Mouse (Mus musculus): ENCODE results near the gene Srsf1. TPM values are rescaled to one million over a fixed set of nuclear protein-coding genes. Genes with fewer than 3 reads are reported as not detected.

The Srsf1 gene
- total RNA-seq, 2 experiments from 2014 or later = 67.5 to 85.8 TPM

GRCm38 (mm10) chr11:88067191-88067585, 20.0 kb downstream of the Srsf1 start:
- TF ChIP-seq CTCF (IDR thresholded peaks at IDR 0.05) = no peak
- Histone ChIP-seq H3K27ac (peak overlapping the region; percentile 99), H3K4me3 (peak overlapping the region; percentile 95)
- intact Hi-C loops (cut with DNase I) = no loop called here
- DNase-seq = peak; percentile 34

- Histone ChIP-seq H3K27ac (peak within 1 kb of the TSS; percentile 99), H3K4me3 (peak within 1 kb of the TSS; percentile 95)
- peak; percentile 90 for DNase-seq
- TF ChIP-seq CTCF (IDR thresholded peaks at IDR 0.05) = no peak
- intact Hi-C loops (cut with DNase I) = loop anchor here (2.0 kb wide), 2 partner anchors 31 to 93 kb away; partner anchors contain the start of gene Cuedc1
These were observed 20.6 kb downstream of the Srsf1 start, which contains the start of gene Vezf1 for GRCm38 (mm10) chr11:88067586-88068410. Vezf1 (plus strand) TSS chr11:88068279.

DNA sequence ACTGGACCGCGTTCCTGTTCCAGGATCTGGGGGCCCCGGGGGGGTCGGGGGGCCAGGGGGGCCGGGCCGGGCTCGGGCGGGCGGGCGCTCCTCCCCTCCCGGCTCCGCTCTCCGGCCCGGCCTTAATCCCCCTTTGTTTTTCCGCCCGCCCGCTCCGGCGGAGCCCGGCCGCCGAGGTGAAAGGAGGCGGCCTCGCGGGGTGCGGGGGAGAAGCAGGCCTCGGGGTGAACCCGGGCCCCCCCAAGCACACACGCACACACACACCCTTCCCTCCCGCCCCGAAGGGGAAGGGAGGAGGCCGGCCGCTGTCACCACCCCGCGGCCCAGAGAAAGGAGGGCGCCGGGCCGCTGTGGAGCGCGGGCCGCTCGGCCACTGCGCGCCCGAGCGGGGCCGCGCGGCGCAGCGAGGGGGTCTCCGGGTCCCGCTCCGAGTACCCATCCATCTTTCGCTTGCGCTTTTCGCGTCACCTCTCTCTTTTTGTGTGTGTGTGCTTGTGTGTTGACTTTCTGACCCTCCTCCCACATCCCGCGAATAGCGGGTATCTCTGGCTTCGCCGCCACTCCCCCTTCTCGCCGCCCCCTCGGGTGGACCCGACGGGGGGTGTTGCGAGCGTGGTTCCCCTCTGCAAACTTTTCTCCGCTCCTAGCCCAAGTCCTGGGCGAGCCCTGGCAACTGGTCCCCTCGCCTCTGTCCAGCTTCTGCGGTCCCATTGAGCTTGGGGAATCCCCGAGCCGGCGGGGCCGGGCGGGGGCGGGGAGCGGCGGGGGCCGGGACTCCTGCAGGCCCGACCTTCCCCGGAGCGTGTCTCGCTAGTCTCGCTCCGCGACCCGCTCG, 21.5 kb downstream of the Srsf1 start:
- Histone ChIP-seq H3K4me3 (peak overlapping the region; percentile 95), H3K27ac (peak overlapping the region; percentile 99)
- peak; percentile 91 for DNase-seq
- intact Hi-C loops (cut with DNase I) = loop anchor here (2.0 kb wide), 2 partner anchors 30 to 92 kb away; partner anchors contain the start of gene Cuedc1
- peak; percentile 12; the same call in 1 of the 2 replicates for TF ChIP-seq CTCF (IDR thresholded peaks at IDR 0.05)

DNA sequence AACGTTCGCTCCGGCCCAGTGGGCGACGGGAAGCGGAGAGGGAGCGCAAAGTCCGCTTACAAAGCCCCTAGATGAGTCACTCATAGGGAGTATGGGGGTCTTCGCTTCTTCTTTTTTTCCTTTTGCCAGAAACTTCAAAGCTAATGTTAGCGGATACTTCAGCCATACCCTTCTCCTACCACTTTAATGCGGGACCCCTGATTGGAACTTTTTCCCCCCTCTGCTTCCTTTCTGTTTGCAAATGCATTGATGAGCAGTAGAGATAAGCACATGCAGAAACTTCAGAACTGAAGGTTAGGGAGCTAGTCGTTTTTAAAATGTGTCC, 22.0 kb downstream of the Srsf1 start:
- H3K4me3 ChIP-seq = peak overlapping the region; percentile 95
- no peak for TF ChIP-seq CTCF (IDR thresholded peaks at IDR 0.05)
- intact Hi-C loops (cut with DNase I) = loop anchor here (2.0 kb wide), 2 partner anchors 30 to 92 kb away; partner anchors contain the start of gene Cuedc1
- H3K27ac ChIP-seq = peak overlapping the region; percentile 99
- DNase-seq = no peak

- intact Hi-C loops (cut with DNase I) = no loop called here
- Histone ChIP-seq H3K27ac (peak overlapping the region; percentile 99), H3K4me3 (peak overlapping the region; percentile 95)
- no peak for DNase-seq
- no peak for TF ChIP-seq CTCF (IDR thresholded peaks at IDR 0.05)
These were observed 23.2 kb downstream of the Srsf1 start for GRCm38 (mm10) chr11:88070392-88070791.

DNA sequence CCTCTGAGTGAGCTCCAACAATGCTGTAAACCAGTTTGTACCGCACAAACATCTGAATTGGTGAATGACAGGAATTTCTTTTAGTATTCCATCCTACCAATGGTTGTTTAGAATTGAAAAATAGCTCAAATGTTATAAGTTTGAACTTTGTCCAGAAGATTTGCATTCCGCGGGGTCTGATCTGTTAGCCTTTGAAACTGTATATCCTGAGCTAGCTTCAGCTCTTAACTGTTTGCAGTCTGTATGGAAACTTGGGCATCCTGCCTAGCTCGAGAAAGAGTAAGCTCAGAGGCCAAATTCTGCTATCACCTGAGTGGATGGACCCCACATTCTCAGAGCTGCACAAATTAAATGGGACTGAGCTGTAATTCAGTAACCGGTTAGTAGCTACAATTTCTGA, 23.9 kb downstream of the Srsf1 start:
- intact Hi-C loops (cut with DNase I) = no loop called here
- peak overlapping the region; percentile 95 for H3K4me3 ChIP-seq

DNA sequence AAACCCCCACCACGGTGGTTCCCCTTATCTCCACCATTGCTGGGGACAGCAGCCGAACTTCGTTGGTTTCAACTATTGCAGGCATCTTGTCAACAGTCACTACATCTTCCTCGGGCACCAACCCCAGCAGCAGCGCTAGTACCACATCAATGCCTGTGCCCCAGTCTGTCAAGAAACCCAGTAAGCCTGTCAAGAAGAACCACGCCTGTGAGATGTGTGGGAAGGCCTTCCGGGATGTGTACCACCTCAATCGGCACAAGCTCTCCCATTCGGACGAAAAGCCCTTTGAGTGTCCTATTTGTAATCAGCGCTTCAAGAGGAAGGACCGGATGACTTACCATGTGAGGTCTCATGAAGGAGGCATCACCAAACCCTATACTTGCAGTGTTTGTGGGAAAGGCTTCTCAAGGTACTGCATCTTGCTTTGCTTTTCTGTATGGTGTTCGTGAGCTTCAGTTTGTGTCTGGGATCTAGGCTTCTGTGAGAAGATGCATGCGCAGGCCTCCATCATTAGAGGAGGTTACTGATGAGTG, 26.2 kb downstream of the Srsf1 start:
- H3K27ac ChIP-seq = peak overlapping the region; percentile 99
- peak overlapping the region; percentile 40 for H3K4me3 ChIP-seq
- intact Hi-C loops (cut with DNase I) = no loop called here
- no peak for TF ChIP-seq CTCF (IDR thresholded peaks at IDR 0.05)
- DNase-seq = no peak

More for the DNA sequence above, 23.9 kb downstream of the Srsf1 start:
- peak; percentile 31 for DNase-seq
- peak overlapping the region; percentile 99 for H3K27ac ChIP-seq
- no peak for TF ChIP-seq CTCF (IDR thresholded peaks at IDR 0.05)

DNA sequence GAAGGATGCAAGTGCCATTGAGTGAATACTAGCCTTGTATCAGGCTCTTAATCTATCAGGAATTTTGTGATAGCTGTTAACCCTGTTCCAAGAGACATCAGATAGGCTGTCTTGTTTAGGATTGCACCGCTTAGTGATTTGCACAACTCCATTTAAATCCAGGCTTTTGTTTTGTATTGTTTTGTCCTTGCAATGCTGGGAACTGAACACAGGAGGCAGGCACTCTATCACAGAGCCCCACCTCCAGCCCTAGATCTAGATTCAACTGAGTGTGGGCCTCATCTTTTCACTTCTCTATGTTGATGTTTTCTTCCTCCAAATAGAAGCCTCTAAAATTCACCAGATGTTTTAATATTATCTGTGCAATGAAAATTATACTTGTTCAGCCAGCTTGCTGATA, 28.5 kb downstream of the Srsf1 start:
- peak overlapping the region; percentile 99; the same call in 1 of the 2 replicates for H3K27ac ChIP-seq
- H3K4me3 ChIP-seq = peak overlapping the region; percentile 15; the same call in 1 of the 2 replicates
- intact Hi-C loops (cut with DNase I) = no loop called here
- DNase-seq = no peak
- TF ChIP-seq CTCF (IDR thresholded peaks at IDR 0.05) = peak; percentile 11; the same call in 1 of the 2 replicates

GRCm38 (mm10) chr11:88076394-88076793, 29.2 kb downstream of the Srsf1 start:
- Histone ChIP-seq H3K4me3 (no peak overlapping the region), H3K27ac (no peak overlapping the region)
- TF ChIP-seq CTCF (IDR thresholded peaks at IDR 0.05) = no peak
- no peak for DNase-seq
- intact Hi-C loops (cut with DNase I) = no loop called here

DNA sequence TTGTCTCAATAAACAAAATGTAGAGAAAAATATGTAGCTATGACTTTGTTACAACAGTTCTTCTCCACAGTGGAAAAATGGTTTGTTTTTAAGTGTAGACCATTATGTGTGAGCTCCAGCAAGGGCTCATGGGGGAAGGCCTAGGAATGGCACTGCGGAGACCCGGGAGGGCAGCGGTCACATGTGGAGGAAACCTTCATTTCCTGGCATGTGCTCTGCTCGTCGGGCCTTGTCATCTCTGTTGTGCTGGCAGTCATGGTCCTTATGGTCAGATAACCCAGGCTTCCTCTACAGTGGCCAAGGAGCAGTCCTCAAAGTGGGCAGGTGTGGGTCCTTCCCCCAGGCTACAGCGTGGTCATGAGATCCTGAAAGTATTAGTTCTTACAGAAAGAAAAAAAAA, 36.5 kb downstream of the Srsf1 start:
- intact Hi-C loops (cut with DNase I) = no loop called here
- Histone ChIP-seq H3K4me3 (no peak overlapping the region), H3K27ac (no peak overlapping the region)
- no peak for TF ChIP-seq CTCF (IDR thresholded peaks at IDR 0.05)
- DNase-seq = no peak

GRCm38 (mm10) chr11:88086737-88087627, 39.8 kb downstream of the Srsf1 start:
- H3K27ac ChIP-seq = peak overlapping the region; percentile 87
- peak; percentile 95 for DNase-seq
- intact Hi-C loops (cut with DNase I) = no loop called here
- peak overlapping the region; percentile 68 for H3K4me3 ChIP-seq
- TF ChIP-seq CTCF (IDR thresholded peaks at IDR 0.05) = no peak

DNA sequence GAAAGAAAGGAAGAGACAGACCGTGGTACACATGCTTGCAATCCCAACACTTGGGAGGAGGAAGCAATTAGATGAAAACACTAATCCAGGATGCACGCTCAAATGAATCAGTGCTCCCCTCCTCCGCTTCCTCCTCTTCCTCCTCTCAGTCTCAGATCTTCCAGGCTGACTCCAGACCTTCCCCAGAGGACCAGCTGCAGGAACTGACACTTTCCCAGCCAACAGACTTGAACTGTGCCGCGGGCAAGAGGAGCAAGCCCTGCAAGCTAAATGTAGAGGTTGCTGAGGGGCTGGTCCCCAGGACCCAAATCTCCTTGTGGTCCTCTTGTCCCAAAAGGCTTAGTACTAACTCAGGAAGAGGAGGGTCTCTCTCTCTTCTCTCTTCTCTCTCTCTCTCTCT, 42.0 kb downstream of the Srsf1 start:
- no peak overlapping the region for H3K4me3 ChIP-seq
- no peak for TF ChIP-seq CTCF (IDR thresholded peaks at IDR 0.05)
- intact Hi-C loops (cut with DNase I) = no loop called here
- no peak for DNase-seq
- no peak overlapping the region for H3K27ac ChIP-seq

All from gastrocnemius, adult 2 months (tissue).